Mouse (Mus musculus): ENCODE results near the gene Tbx4.

The Tbx4 gene

GRCm38 (mm10) chr11:85885665-85886428, at the start of gene Tbx4:
Gene Tbx4, plus strand, starts transcription at chr11:85886422.
- DNase-seq (ENCODE audit: low spot score): no peak

GRCm38 (mm10) chr11:85836523-85837290, 49.5 kb upstream of the Tbx4 start:
- no peak for DNase-seq (ENCODE audit: low spot score)

GRCm38 (mm10) chr11:85837291-85837647, 49.0 kb upstream of the Tbx4 start:
- DNase-seq (ENCODE audit: low spot score): no peak

- DNase-seq (ENCODE audit: low spot score): peak; percentile 57
These were observed 48.4 kb upstream of the Tbx4 start for GRCm38 (mm10) chr11:85837648-85838423.

GRCm38 (mm10) chr11:85838424-85839257, 47.6 kb upstream of the Tbx4 start:
- no peak for DNase-seq (ENCODE audit: low spot score)

- DNase-seq (ENCODE audit: low spot score): no peak
These were observed 46.8 kb upstream of the Tbx4 start for GRCm38 (mm10) chr11:85839258-85840030.

- DNase-seq (ENCODE audit: low spot score): no peak
These were observed 46.0 kb upstream of the Tbx4 start for GRCm38 (mm10) chr11:85840031-85840802.

GRCm38 (mm10) chr11:85840803-85841145, 45.4 kb upstream of the Tbx4 start:
- DNase-seq (ENCODE audit: low spot score): no peak

GRCm38 (mm10) chr11:85841211-85841681, 45.0 kb upstream of the Tbx4 start:
- DNase-seq (ENCODE audit: low spot score): no peak

GRCm38 (mm10) chr11:85841980-85842379, 44.2 kb upstream of the Tbx4 start:
- DNase-seq (ENCODE audit: low spot score): peak; percentile 82

GRCm38 (mm10) chr11:85842596-85843346, 43.5 kb upstream of the Tbx4 start:
- no peak for DNase-seq (ENCODE audit: low spot score)

- peak; percentile 85 for DNase-seq (ENCODE audit: low spot score)
These were observed 42.9 kb upstream of the Tbx4 start for GRCm38 (mm10) chr11:85843347-85843692.

GRCm38 (mm10) chr11:85844144-85844965, 41.9 kb upstream of the Tbx4 start:
- DNase-seq (ENCODE audit: low spot score): peak; percentile 93

- DNase-seq (ENCODE audit: low spot score): no peak
These were observed 41.3 kb upstream of the Tbx4 start for GRCm38 (mm10) chr11:85844971-85845370.

GRCm38 (mm10) chr11:85845921-85846320, 40.3 kb upstream of the Tbx4 start:
- DNase-seq (ENCODE audit: low spot score): no peak

- DNase-seq (ENCODE audit: low spot score): no peak
These were observed 39.7 kb upstream of the Tbx4 start for GRCm38 (mm10) chr11:85846509-85846908.

- DNase-seq (ENCODE audit: low spot score): peak; percentile 65
These were observed 37.2 kb upstream of the Tbx4 start for GRCm38 (mm10) chr11:85849037-85849436.

- DNase-seq (ENCODE audit: low spot score): no peak
These were observed 36.0 kb upstream of the Tbx4 start, which contains the start of gene Gm11444 for GRCm38 (mm10) chr11:85850233-85850632. Gene Gm11444, minus strand, starts transcription at chr11:85850333.

Measured in ovary, postnatal 36 days (tissue).